Comparison of ENCODE assay signal across 11 mouse cellular contexts in the genomic region with DNA sequence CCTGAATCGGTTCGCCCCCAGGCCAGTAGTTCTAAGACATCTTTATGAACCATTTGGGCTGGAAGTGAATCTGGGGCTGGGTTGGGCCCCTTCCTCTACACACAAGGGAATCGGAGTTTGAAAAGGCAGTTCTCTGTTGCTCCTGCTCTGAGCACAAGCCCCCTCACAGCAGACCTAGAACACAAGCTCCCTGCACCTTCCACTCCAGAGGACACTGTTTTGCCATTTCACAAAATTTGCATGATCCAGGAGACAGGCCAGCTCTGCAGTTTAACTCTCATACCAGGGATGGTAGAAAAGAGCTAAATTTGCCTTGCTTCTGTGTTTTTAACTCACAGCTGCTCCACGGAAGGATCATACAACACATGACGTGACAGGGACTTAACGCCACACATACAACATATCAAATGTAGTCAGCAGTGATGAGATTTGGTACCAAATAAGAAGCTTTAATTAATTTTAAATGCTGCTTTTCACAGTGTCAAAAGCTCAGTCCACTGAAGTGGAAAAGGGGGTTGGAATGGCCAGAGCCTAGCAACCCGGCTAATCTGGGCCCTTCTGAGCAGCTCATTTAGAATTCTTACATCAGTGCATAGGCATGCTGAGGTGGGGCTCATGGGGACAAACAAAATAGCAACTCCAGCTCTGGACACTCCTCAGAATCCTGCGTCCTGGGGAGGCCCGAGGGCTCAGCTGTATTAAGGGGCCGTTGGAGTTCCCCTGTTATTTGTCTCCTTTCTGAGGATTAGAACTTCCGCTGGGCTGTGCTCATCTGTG.
DNase-seq lines count a peak whose midpoint lies in the region; ATAC-seq and TF ChIP-seq lines count a peak whose summit lies in the region.
"Had no signal": no experiment of that assay in that cellular context is flagged by ENCODE, and none has a peak within 500 bp of the region (broad histone marks: within the 10 kb centered on the region; RNA-seq: fewer than 3 reads in every experiment).

No protein-coding gene starts in this region.

- no peaks in the 10 kb centered on the region for H3K27me3 ChIP-seq in embryonic facial prominence, embryonic 10.5 days (replicated peaks; ENCODE audit: low read depth, poor library complexity, severe bottlenecking)
- H3K27me3 ChIP-seq in heart, postnatal 0 days (ENCODE audit: control insufficient read depth, insufficient read depth, low read length): no peaks in the 10 kb centered on the region
- no peaks in the 10 kb centered on the region for H3K27me3 ChIP-seq in midbrain, embryonic 10.5 days (ENCODE audit: low read depth, poor library complexity, severe bottlenecking)
- H3K27me3 ChIP-seq in intestine, embryonic 15.5 days (replicated peaks): no peaks in the 10 kb centered on the region
- H3K27me3 ChIP-seq in intestine, embryonic 16.5 days (replicated peaks; ENCODE audit: control insufficient read depth, insufficient read depth, low read length): no peaks in the 10 kb centered on the region

- no peak for TF ChIP-seq CTCF in heart, postnatal 0 days (IDR thresholded peaks at IDR 0.05; ENCODE audit: low read depth)

- DNase-seq in ZHBTc4 (ENCODE audit: low read depth, low spot score) (peak; percentile 68), MN1 (ENCODE audit: low spot score) (no peak)
- DNase-seq in embryonic facial prominence, embryonic 10.5 days (ENCODE audit: low spot score): peak; percentile 53
- peak; percentile 80 for DNase-seq in heart, postnatal 0 days (ENCODE audit: low spot score)
- DNase-seq in midbrain, embryonic 10.5 days (ENCODE audit: low spot score): peak; percentile 84
- DNase-seq in spleen, postnatal 10 days (ENCODE audit: low spot score in 2 of 2): no peak
- DNase-seq: gastrocnemius, postnatal 36 days; spleen, adult 18-20 months had no signal

- 43% methylated on average over 11 of the region's 11 CpGs for WGBS in embryonic facial prominence, embryonic 10.5 days
- 47% methylated on average over 11 of the region's 11 CpGs for WGBS in heart, postnatal 0 days
- WGBS in midbrain, embryonic 10.5 days: 16% methylated on average over 11 of the region's 11 CpGs
- WGBS in intestine, embryonic 15.5 days: 69% methylated on average over 11 of the region's 11 CpGs
- WGBS in intestine, embryonic 16.5 days: 61% methylated on average over 11 of the region's 11 CpGs

- H3K4me1 ChIP-seq in embryonic facial prominence, embryonic 10.5 days: peaks cover 42% of the 10 kb centered on the region
- H3K4me1 ChIP-seq in heart, postnatal 0 days (ENCODE audit: control insufficient read depth, insufficient read depth): 0 out of 2 replicates have a peak, but pooled peaks cover 7% of the 10 kb centered on the region
- H3K4me1 ChIP-seq in midbrain, embryonic 10.5 days: peaks cover 86% of the 10 kb centered on the region
- H3K4me1 ChIP-seq in intestine, embryonic 15.5 days (replicated peaks): no peaks in the 10 kb centered on the region
- H3K4me1 ChIP-seq in intestine, embryonic 16.5 days (ENCODE audit: control insufficient read depth, insufficient read depth, low read length): no peaks in the 10 kb centered on the region

- no peak overlapping the region for H3K4me2 ChIP-seq in heart, postnatal 0 days (ENCODE audit: low read depth, low read length)
- H3K4me2 ChIP-seq in intestine, embryonic 15.5 days (replicated peaks): no peak overlapping the region
- no peak overlapping the region for H3K4me2 ChIP-seq in intestine, embryonic 16.5 days (ENCODE audit: low read depth, low read length)

- no peak overlapping the region for H3K4me3 ChIP-seq in embryonic facial prominence, embryonic 10.5 days
- no peak overlapping the region for H3K4me3 ChIP-seq in heart, postnatal 0 days (ENCODE audit: low read depth, low read length)
- peak overlapping the region; percentile 27 for H3K4me3 ChIP-seq in midbrain, embryonic 10.5 days
- H3K4me3 ChIP-seq in intestine, embryonic 15.5 days (replicated peaks): no peak overlapping the region
- H3K4me3 ChIP-seq in intestine, embryonic 16.5 days (ENCODE audit: low read length): no peak overlapping the region

- H3K27ac ChIP-seq in embryonic facial prominence, embryonic 10.5 days (replicated peaks): peak overlapping the region; percentile 70
- H3K27ac ChIP-seq in heart, postnatal 0 days (ENCODE audit: low read depth): peak overlapping the region; percentile 59
- H3K27ac ChIP-seq in midbrain, embryonic 10.5 days (replicated peaks): peak overlapping the region; percentile 92
- H3K27ac ChIP-seq in intestine, embryonic 15.5 days: no peak overlapping the region
- no peak overlapping the region for H3K27ac ChIP-seq in intestine, embryonic 16.5 days (ENCODE audit: low read length)
- H3K27ac ChIP-seq: liver, embryonic 14.5 days had no signal

- no peak for TF ChIP-seq EP300 in heart, postnatal 0 days (IDR thresholded peaks at IDR 0.05; ENCODE audit: low read depth)

- H3K9ac ChIP-seq in heart, postnatal 0 days (replicated peaks; ENCODE audit: low read depth, low read length): no peak overlapping the region
- no peak overlapping the region for H3K9ac ChIP-seq in intestine, embryonic 15.5 days
- no peak overlapping the region for H3K9ac ChIP-seq in intestine, embryonic 16.5 days (ENCODE audit: low read depth, low read length)
- H3K9ac ChIP-seq: liver, embryonic 14.5 days had no signal

- no peaks in the 10 kb centered on the region for H3K36me3 ChIP-seq in embryonic facial prominence, embryonic 10.5 days (replicated peaks)
- no peaks in the 10 kb centered on the region for H3K36me3 ChIP-seq in heart, postnatal 0 days (replicated peaks; ENCODE audit: control insufficient read depth, insufficient read depth, low read length)
- no peaks in the 10 kb centered on the region for H3K36me3 ChIP-seq in midbrain, embryonic 10.5 days
- no peaks in the 10 kb centered on the region for H3K36me3 ChIP-seq in intestine, embryonic 15.5 days
- no peaks in the 10 kb centered on the region for H3K36me3 ChIP-seq in intestine, embryonic 16.5 days (ENCODE audit: control insufficient read depth, insufficient read depth, low read length)

- peak; percentile 97 for ATAC-seq in heart, postnatal 0 days (ENCODE audit: insufficient read depth, low read depth)
- no peak for ATAC-seq in intestine, embryonic 15.5 days
- ATAC-seq in intestine, embryonic 16.5 days: no peak

- no peaks in the 10 kb centered on the region for H3K9me3 ChIP-seq in embryonic facial prominence, embryonic 10.5 days
- no peaks in the 10 kb centered on the region for H3K9me3 ChIP-seq in heart, postnatal 0 days (replicated peaks; ENCODE audit: control insufficient read depth, low read length)
- no peaks in the 10 kb centered on the region for H3K9me3 ChIP-seq in midbrain, embryonic 10.5 days (replicated peaks)
- no peaks in the 10 kb centered on the region for H3K9me3 ChIP-seq in intestine, embryonic 15.5 days
- H3K9me3 ChIP-seq in intestine, embryonic 16.5 days (ENCODE audit: control insufficient read depth, low read length): no peaks in the 10 kb centered on the region

Comparison
In these comparisons a context has a peak if more than half of its experiments do, and no peak if none do; other contexts are left out.
1. DNase-seq: peak in ZHBTc4 (single experiment), embryonic facial prominence, embryonic 10.5 days (single experiment), heart, postnatal 0 days (single experiment) and midbrain, embryonic 10.5 days (single experiment); none in spleen, postnatal 10 days (0 of 2) and MN1 (single experiment).
2. H3K27ac ChIP-seq: peak in embryonic facial prominence, embryonic 10.5 days (single experiment), heart, postnatal 0 days (single experiment) and midbrain, embryonic 10.5 days (single experiment); none in intestine, embryonic 15.5 days (single experiment) and intestine, embryonic 16.5 days (single experiment).